Mouse (Mus musculus): Measurements from ENCODE around the gene Hs6st3. TPM values are rescaled to one million over a fixed set of nuclear protein-coding genes. Genes with fewer than 3 reads are reported as not detected.
"Not testable (repeated sequence)": the region's sequence is repeated elsewhere in the genome, so short reads cannot be mapped to it uniquely, and the experiment has no call there.

Gene Hs6st3
- total RNA-seq, 2 experiments from 2014 or later, result 49.8 to 58.4 TPM

DNA sequence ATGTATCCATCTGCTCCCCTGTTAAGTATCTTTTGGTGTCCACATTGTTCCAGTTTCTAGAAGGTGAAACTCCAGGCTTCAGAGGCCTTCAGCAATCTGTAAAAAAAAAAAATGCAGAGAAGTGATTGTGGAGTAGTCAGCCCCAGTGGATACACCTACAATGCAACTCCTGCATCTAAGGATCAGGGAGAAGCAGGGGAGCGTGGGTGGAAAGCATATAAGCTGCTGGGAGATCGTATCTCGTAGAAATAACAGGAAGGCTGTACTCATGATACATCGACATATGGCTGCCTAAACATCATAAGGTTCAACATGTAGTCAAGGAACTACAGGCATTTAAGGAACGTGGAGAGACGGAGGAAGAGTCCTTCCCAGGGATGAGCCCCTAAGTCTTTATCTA, 109.0 kb downstream of the Hs6st3 start:
- peak; percentile 23 to 25 for DNase-seq (ENCODE audit: low spot score in 2 of 2)

DNA sequence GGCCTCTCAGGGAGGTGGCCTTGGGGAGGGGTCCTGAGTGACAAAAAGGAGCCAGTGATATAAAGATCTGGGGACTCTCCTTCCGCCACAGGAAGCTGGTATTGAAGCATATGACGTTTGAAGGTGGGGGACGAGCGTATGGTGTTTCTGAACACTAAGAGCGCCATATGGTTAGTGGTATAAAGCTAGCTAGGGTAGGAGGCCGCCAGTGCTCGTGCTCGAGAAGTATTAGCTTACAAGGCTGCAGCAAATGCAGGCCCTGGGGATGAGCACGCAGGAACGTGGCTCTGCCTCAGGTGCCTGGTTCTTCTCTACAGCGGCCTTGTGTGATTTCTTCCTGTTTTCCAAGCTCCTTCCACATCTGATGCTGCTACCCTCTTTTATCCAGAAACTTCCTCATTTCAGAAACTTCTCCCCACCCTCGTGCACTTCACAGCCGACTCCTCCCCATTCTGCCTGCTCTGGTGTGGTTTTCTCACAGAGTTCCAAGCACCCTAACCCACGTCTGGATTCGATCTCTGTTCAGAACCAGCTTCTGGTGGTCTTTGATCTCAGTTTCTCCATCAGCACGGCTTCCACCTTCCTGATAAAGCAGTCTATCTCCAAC, 110.0 kb downstream of the Hs6st3 start:
- peak; percentile 50 to 60 for DNase-seq (ENCODE audit: low spot score in 2 of 2)

DNA sequence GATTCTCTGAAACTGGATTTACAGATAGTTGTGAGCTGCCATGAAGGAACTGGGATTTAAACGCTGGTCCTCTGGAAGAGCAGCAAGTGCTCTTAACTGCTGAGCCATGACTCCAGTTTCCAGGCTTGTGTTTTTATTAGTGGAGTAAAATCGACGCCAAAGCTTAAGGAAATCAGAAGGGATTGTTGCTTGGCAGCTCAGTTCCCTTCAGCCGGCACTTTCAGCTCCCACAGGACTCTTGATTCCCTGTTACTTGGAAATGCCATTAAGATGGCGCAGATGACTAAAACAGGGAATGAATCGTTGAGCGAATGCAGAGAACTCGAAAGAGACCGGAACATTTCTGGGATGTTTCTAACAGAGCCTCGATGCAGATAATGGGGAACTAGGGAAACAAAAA, 112.2 kb downstream of the Hs6st3 start:
- no peak for DNase-seq (ENCODE audit: low spot score in 2 of 2)

DNA sequence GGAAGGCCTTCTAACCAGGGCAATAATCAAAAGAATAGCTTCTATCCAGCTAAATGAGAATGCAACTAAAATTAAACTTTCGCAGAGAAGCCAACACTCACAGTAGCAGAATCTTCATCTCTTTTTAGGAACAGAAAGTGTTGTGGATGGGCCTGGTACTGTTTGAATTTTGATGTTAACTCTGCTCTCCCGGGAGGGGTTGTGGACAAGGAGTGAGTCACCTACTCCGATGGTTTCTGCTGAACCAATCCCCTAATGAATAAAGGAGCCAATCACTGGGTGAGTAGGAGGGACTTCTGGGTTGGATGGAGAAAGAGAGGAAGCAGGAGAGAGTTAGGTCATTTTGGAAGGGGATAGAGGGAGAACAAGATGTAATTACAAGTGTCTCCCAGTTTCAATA, 117.3 kb downstream of the Hs6st3 start:
- no peak for DNase-seq (ENCODE audit: low spot score in 2 of 2)

DNA sequence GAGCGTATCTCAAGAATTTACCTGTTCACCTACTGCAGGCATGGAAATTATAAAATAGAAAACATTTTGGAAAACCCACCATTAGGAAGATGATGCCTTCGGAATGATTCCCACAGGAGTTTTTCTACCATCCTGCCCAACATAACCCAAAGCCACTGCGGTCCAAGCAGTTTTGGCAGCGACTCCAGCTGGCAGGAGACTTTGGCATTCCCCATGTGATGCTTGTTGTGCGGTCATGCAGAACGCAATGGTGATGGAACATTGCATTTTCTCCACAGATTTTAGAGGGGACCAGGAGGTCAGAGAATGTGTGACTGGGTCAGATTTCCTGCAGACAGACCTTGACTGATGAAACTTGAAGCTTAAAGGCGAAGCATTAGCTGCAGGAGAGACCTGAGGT, 118.9 kb downstream of the Hs6st3 start:
- DNase-seq (ENCODE audit: low spot score in 2 of 2), result no peak

DNA sequence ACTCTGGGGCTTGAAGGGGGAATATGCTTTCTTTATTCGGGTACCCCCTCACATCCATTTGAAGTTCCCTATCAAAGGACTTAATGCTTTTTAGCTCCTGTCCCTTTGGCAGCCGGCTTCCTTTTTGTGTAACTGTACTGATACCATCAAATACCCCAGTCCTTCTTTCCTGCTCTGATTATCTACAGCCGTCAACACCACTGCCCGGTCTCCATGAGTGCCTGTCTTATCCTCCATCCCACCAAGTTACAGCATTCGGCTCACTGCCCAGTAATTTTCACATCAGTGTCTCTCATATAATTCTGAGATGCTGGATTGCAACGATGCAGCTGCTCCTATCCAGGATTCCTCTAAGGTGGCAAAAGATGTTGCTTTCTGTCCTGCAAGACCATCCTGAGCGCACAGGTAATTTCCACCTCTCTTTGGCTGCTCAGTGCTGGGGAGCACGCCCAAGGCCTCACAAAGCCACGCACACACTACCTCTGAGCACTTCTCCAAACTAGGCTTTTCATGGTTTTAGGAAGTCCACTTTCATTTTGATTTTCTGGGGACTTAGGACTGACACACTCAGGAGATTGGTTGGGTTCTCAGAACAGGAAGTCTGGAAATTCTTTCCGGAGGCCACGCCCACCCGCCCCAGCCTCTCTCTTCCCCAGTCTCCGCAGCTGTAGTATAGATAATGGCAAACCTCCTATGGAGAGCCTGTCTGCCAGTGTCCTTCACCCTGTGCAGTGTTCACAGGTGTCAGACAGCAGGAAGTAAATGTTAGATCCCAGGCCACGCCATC, 122.2 kb downstream of the Hs6st3 start:
- no peak for DNase-seq (ENCODE audit: low spot score in 2 of 2)

DNA sequence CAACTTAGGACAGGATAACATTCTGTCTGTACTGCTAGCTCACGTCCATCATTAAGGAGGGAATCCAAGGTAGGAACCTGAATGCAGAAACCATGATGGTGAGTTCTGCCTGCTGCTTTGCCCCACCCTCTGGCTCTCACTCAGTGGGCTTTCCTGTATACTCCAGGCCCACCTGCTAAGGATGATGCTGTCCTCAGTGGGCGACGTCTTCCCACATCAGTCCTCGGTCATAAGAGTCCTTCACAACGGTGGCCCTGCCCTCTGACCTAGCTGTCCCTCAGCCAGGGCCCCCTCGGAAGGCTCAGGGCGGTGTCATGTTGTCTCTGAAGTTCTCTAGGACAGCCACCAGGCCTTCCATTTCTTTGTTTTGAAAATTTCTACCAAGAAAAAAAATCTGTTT, 128.2 kb downstream of the Hs6st3 start:
- no peak for DNase-seq (ENCODE audit: low spot score in 2 of 2)

DNA sequence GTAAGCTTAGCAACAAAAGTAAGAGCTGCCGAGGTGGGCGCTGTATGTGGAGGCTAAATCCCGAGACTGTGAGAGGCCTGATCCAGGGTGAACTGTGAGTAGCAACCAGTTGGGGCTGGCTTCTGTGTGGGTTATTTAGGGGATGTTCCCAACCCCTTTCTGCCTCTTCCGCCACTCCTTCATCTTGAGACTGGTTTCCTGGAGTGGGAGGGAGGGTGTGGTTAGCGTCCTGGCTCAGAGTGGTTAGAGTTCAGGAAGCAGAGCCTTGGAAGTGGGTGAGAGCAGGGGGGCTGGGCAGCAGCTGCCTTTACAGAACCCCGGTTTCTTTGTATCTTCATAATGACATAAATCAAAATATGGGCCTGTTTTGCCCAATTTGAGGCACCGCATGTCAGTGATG, 134.9 kb downstream of the Hs6st3 start:
- DNase-seq (ENCODE audit: low spot score in 2 of 2), result no peak

DNA sequence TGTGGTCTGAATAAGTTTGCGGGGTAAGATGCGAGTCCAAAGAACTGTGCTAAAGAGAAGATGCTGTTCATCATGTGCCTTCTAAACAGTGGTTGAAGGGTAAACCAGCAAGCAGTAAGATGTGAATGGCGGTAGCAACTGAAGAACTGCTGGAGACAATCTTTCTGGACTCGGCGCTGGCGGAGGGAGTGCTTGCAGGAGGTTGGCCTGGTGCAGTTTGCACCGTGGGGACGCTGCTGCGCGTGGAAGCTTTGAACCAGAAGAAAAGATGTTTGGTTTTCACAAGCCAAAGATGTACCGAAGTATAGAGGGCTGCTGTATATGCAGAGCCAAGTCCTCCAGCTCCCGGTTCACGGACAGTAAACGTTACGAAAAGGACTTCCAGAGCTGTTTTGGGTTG, 140.0 kb downstream of the Hs6st3 start:
- not testable (repeated sequence) for DNase-seq (ENCODE audit: low spot score in 2 of 2)

DNA sequence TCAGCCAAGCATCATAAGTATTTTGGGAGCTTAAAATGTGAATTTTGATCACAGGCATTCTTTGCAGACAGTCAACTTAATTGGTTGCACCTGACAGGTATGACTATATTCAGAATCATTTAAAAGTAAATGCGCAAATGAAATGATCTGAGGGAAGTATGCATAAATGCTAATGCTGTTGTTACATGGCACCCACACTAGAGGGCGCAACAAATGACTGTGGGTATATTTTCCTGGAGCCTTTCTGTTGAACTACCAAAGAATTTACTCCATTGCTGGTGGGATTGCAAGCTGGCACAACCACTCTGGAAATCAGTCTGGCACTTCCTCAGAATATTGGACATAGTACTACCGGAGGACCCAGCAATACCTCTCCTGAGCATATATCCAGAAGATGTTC, 145.8 kb downstream of the Hs6st3 start:
- no peak for DNase-seq (ENCODE audit: low spot score in 2 of 2)

DNA sequence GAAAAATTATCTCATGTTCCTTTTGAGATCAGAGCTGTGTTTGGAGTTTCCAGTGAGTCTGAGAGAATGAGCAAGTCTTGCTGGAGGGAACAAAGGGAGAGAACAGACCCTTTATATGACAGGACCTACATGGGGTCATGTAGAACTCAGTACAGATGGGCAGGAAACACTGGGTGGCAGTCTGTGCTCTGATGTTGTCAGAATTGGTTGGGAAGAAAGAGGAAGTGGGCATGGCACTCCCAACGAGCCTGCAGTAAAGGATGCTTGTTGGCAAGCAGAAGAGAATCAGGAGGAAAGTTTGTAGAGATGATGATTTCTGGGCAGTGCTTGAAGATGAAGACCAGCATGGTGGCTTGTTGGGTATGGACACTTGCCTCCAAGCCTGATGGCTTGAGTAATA, 151.5 kb downstream of the Hs6st3 start:
- DNase-seq (ENCODE audit: low spot score in 2 of 2), result no peak

DNA sequence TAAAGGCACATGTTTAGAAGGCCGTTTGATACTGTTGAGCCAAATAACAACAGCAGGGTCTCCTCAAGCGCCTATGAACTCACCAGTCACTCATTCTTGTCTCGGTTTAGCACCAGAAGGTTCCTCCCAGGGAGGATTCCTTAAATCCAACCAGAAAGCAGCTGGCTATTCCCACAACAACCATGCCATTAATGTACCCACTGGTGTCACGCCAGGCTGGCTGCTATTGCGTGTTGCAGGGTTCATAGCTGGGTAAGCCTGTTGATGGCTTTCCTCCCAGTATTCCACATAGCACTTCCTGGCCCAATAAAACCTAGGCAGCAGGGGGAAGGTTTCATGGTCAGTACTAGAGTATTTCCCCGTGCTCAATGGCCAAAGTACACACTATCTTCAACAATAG, 155.9 kb downstream of the Hs6st3 start:
- DNase-seq (ENCODE audit: low spot score in 2 of 2), result no peak

DNA sequence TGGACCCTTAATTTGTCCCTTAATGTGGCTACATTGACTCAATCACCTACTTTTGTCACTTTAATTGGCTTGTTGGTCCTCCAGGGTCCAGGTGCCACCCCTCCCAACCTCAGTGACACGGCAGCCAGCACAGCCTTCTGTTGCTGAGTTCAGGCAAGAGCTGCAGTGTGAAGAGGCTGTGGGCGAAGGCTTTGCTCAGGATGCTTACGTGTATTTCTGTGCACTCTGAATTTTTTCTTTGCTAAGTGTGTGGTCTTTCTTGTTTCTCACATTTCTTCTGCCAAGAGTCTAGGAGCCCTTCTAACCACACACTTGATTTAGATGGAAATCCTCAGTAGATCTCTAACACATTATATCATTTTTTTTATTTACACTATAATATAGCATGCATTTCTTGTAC, 168.3 kb downstream of the Hs6st3 start:
- peak; percentile 7 to 51 for DNase-seq (ENCODE audit: low spot score in 2 of 2)

DNA sequence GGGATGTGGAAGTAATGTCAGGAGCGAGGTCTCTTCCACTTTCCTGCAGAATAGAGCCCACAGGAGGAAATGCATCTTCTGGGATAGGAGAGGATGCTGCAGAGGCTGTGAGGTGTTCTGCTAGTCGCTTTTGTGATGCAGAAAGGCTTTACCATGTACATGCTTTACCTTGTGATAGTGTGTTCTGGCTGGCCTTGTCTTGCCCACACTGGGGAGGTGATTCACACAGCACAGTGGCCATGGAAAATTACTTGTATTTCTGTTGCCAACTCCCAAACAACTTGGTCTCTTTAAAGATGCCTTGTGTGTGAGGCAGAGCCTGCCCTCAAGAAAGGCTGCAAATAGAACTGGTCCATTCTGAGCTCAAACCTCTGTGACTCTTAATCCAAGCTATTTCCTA, 180.2 kb downstream of the Hs6st3 start:
- no peak for DNase-seq (ENCODE audit: low spot score in 2 of 2)

DNA sequence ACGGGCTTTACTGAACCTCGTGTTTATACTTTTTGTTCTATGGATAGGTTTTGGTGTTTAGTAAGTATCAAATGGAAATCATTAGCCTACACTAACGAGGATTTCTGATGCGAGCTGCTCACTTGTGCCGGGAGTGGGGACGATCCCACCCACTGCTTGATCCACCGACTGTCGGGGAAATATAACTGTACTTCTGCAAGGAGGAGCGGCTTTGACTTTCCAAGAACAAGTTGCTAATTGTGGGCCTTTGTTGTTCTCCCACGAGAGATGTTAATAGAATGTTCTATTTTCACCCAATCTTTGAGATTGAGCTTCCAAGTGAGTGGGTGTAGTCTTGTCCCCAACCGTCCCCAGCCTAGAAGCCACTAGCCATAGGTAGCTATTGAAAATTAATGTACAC, 209.1 kb downstream of the Hs6st3 start:
- peak; percentile 19 to 22 for DNase-seq (ENCODE audit: low spot score in 2 of 2)

DNA sequence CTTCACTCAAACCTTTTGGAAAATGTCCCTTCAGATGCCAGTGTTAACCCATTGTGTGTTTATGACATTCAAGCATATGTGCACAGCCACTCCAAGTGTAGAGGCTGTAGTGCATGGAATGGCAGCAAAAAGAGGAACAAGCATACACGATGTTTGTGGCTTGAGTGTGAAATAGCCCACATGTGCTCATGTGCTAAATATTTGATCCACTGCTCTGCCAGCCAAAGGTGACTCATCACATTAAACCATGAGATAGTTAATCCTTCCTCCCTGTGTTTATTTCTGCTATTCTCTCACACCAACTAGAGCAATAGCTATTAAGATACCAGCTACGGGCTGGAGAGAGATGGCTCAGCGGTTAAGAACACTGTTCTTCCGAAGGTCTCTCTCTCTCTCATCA, 223.3 kb downstream of the Hs6st3 start:
- DNase-seq (ENCODE audit: low spot score in 2 of 2), result no peak

DNA sequence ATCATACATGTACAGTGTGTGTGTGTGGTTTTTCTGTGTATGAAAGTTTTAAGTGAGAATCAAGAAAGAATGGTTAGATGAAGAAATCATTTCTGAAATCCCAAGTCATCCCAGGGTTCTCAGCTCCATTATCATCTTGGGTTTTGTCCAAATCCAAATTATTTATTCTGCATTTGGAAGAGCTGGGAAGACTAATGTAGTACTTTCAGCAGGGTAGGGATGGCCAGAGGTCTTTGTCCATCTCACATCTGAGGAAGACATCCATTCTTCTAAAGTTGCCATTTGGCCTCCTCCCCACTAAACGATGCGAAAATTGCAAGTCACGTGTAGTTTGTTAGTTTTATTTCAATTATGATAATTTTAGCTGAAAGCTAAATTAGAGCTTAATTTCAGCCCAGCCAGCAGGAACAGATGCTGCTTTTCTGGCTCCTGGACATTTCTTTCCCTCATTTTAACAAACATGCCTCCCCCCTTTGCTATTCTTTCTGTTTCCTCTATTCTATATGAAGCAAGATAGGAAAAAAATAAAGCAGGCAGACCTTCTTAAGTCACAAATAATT, 229.8 kb downstream of the Hs6st3 start:
- DNase-seq (ENCODE audit: low spot score in 2 of 2), result no peak

DNA sequence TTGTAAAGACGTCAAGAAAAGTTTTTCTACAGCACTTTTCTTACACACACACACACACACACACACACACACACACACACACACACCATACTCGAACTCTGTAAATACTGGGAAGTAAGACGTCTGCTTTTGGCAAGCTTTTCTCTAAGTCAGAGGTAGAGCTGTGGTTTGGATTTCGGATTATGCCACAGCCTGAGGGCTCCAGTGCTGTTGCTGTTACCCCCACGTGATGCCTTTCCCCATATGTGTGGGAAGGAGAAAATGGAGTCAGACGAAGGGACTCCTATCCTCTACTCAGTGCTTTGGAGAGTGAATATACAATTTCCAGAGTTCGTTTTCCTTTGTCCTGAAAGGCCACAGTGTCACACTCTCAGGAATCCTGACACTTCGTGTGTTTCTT, 231.1 kb downstream of the Hs6st3 start:
- DNase-seq (ENCODE audit: low spot score in 2 of 2), result no peak

DNA sequence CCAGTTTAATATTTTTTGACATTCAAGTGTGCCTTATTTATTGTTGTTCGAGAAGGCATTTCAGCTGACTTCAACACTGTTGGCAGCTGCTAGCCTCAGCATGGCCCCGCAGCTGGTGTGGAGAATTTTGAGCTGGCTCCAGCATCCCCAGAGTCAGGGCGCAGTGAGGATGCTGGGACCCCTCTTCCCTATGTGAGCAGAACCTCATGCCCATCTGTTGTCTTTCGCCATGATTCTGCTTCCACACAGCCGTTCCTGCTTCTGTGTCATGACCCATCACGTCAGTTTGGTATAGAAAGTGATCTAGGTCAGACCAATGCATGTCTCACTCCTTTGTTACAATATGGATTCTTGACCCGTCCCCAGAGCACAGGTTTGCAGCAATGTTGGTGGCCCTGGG, 231.9 kb downstream of the Hs6st3 start:
- DNase-seq (ENCODE audit: low spot score in 2 of 2), result no peak

DNA sequence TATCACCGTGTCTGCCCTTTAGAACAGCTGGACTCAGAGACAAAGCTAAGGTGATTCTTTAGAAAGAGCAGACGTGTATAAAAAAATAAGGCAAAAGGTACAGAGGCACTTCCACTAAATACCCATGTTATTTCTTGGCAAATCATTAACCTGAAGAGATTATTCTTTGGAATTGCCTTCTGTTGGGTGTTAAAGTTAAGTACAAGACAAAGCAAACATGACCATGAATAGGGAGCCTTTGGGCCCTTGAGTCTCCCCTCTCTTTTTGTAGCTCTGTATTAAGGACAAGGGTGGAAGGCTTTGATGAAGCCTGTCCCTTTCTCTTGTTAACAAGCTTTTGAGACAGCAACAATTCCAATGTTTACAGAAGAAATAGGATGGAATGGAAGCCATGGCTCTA, 241.2 kb downstream of the Hs6st3 start:
- DNase-seq (ENCODE audit: low spot score in 2 of 2), result no peak

DNA sequence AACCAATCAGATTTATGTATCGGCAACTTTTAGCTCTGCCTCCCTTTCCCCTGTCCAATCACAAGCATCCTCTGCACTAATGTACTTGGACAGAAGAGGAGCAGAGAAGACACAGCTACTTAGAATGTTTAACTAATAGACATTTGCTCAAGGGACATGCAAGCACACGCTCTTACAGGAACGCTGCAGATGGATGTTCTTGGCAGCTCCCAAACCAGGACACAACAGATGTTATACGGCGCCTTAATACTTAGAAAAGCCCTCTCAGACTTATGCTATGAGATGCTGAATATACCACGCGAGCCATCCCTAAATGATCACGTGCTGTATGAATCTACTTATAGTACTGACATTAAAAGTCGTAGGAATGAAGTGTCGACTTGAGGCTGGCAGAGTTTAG, 263.5 kb downstream of the Hs6st3 start:
- no peak for DNase-seq (ENCODE audit: low spot score in 2 of 2)

DNA sequence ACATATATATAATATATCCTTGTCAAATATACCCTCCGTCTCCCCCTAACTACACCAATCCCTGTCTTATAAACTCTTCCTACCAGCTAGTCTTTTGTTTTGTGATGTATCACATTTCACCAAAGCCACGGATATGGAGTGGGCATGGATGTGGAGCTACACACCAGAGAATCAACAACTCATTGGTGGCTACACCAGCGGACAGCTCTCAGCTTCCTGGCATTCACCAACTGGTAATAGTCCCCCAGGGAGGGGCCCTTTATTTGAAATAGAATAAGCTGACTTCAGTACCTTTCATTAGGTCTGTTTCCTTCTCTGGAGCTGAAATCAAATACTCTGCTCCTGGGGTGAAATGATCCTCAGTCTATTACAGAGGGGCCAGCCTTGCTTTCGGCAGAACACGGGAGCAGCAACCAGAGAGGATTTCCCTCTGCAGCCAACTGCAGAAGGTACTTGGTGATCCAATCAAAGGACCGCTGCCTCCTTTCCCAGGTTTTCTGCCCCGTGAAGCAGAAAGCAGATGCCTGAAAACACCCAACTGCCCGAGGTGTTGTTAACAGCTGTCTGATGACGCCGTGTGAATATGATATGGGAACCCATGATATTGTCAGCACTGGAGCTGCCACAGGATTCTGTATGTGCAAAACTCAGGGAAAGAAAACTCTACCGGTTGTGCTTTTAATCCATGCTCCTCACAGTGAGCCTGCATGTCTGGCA, 271.4 kb downstream of the Hs6st3 start:
- DNase-seq (ENCODE audit: low spot score in 2 of 2), result no peak
